Mouse (Mus musculus) liver, adult (tissue): ENCODE data around the gene Col2a1.

ENCODE experiments used
- GATA4 ChIP-seq: IDR thresholded peaks from 2 replicates; pipeline ENCODE4 v1.6.1; 2014; ENCODE audit warnings: mild to moderate bottlenecking, low read length; ENCODE audit not compliant: insufficient replicate concordance

The Col2a1 gene

GRCm38 (mm10) chr15:98003822-98004739 is at the start of gene Col2a1:
Col2a1 (minus strand) TSS chr15:98004695.
- no peak for TF ChIP-seq GATA4

- TF ChIP-seq GATA4, result no peak
Observed at GRCm38 (mm10) chr15:98051685-98052084, 47.2 kb upstream of the Col2a1 start.

GRCm38 (mm10) chr15:98048918-98049700 is 44.6 kb upstream of the Col2a1 start:
- TF ChIP-seq GATA4, result no peak

- no peak for TF ChIP-seq GATA4
Observed at GRCm38 (mm10) chr15:98044387-98044786, 39.9 kb upstream of the Col2a1 start.

- no peak for TF ChIP-seq GATA4
Observed at GRCm38 (mm10) chr15:98043967-98044366, 39.5 kb upstream of the Col2a1 start.

GRCm38 (mm10) chr15:98042508-98042907 is 38.0 kb upstream of the Col2a1 start:
- no peak for TF ChIP-seq GATA4

GRCm38 (mm10) chr15:98039682-98040081 is 35.2 kb upstream of the Col2a1 start:
- TF ChIP-seq GATA4, result no peak

- TF ChIP-seq GATA4, result no peak
Observed at GRCm38 (mm10) chr15:98036578-98036977, 32.1 kb upstream of the Col2a1 start.

- TF ChIP-seq GATA4, result no peak
Observed at GRCm38 (mm10) chr15:98035076-98035755, 30.7 kb upstream of the Col2a1 start.

- no peak for TF ChIP-seq GATA4
Observed at GRCm38 (mm10) chr15:98033233-98033748, 28.8 kb upstream of the Col2a1 start.

- no peak for TF ChIP-seq GATA4
Observed at GRCm38 (mm10) chr15:98029798-98030197, 25.3 kb upstream of the Col2a1 start.

GRCm38 (mm10) chr15:98026967-98027904 is 22.7 kb upstream of the Col2a1 start:
- TF ChIP-seq GATA4, result no peak

GRCm38 (mm10) chr15:98025611-98026010 is 21.1 kb upstream of the Col2a1 start:
- TF ChIP-seq GATA4, result no peak

- no peak for TF ChIP-seq GATA4
Observed at GRCm38 (mm10) chr15:98023137-98023536, 18.6 kb upstream of the Col2a1 start.

GRCm38 (mm10) chr15:98021886-98022285 is 17.4 kb upstream of the Col2a1 start:
- TF ChIP-seq GATA4, result no peak

- no peak for TF ChIP-seq GATA4
Observed at GRCm38 (mm10) chr15:98019047-98019446, 14.6 kb upstream of the Col2a1 start.
